In the genomic region with DNA sequence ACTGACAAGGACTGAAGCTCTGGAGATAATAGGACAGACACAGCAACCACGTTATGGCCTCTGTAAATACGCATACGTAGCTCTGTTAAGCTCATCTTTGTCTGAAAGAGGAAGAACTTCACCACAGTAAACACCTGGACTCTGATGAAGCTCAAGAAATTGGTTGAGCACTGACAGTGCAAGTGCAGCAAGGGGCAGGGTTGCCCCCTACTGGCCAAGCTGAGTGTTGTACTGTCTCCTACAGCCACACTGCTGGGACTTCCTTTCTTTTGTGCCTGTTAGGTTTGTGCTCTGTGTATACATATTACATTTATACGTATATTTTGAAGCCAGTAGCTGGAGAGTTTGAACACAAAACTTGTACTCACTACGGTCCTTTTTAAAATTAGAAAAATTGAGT, we compare ENCODE assay signal across 9 mouse cellular contexts. TPM values are rescaled to one million over a fixed set of nuclear protein-coding genes. Genes with fewer than 3 reads are reported as not detected.
DNase-seq lines count a peak whose midpoint lies in the region; ATAC-seq and TF ChIP-seq lines count a peak whose summit lies in the region.
"Had no signal": no experiment of that assay in that cellular context is flagged by ENCODE, and none has a peak within 500 bp of the region (broad histone marks: within the 10 kb centered on the region; RNA-seq: fewer than 3 reads in every experiment).

No protein-coding gene starts in this region.

- ATAC-seq in liver, embryonic 12.5 days, result no peak

- peak; percentile 92 for TF ChIP-seq CTCF in liver, adult 2 months (IDR thresholded peaks at IDR 0.05; ENCODE audit: low read depth, low read length)

- no peak for TF ChIP-seq POLR2A in liver, adult 2 months (IDR thresholded peaks at IDR 0.05; ENCODE audit: extremely low read depth, insufficient read depth, low read length)

- no peaks in the 10 kb centered on the region for H3K79me2 ChIP-seq in liver, adult 2 months (ENCODE audit: control insufficient read depth, insufficient read depth, low read length)

- H3K4me2 ChIP-seq in liver, embryonic 12.5 days, result no peak overlapping the region

- H3K9ac ChIP-seq in liver, adult 2 months (ENCODE audit: low read depth, low read length), result no peak overlapping the region
- no peak overlapping the region for H3K9ac ChIP-seq in liver, embryonic 12.5 days

- no peaks in the 10 kb centered on the region for H3K36me3 ChIP-seq in liver, adult 2 months (ENCODE audit: control insufficient read depth, insufficient read depth, low read length)
- H3K36me3 ChIP-seq in liver, embryonic 12.5 days, result no peaks in the 10 kb centered on the region

- peak; percentile 14 to 36 for DNase-seq in cerebellum, postnatal 4 days (ENCODE audit: low spot score in 2 of 2)
- no peak for DNase-seq in cerebellum, adult 8-10 months
- DNase-seq in liver, adult 2 months (ENCODE audit: extremely low read depth, low read depth, low spot score), result peak; percentile 67
- DNase-seq in Muller cell, postnatal 12 days (ENCODE audit: inconsistent ontology term), result peak; percentile 5
- peak; percentile 14 for DNase-seq in forelimb bud, embryonic 11.5 days (ENCODE audit: low read depth, low spot score)
- DNase-seq in right cerebral cortex, postnatal 4 days, result peak; percentile 16
- no peak for DNase-seq in frontal cortex, postnatal 14 days (ENCODE audit: low spot score in 2 of 2)

- no peak overlapping the region for H3K27ac ChIP-seq in liver, adult 2 months (replicated peaks; ENCODE audit: insufficient read depth, low read depth, low read length)
- no peak overlapping the region for H3K27ac ChIP-seq in liver, embryonic 12.5 days

- H3K27me3 ChIP-seq in liver, adult 2 months (ENCODE audit: control insufficient read depth, insufficient read depth, low read length), result no peaks in the 10 kb centered on the region
- no peaks in the 10 kb centered on the region for H3K27me3 ChIP-seq in liver, embryonic 12.5 days (replicated peaks)

- H3K4me3 ChIP-seq in liver, adult 2 months (ENCODE audit: insufficient read depth, low read depth, low read length), result no peak overlapping the region
- H3K4me3 ChIP-seq in liver, embryonic 12.5 days, result no peak overlapping the region

- 32% methylated on average over 5 of the region's 5 CpGs for WGBS in liver, adult 2 months
- WGBS in liver, embryonic 12.5 days (ENCODE audit: insufficient replicate concordance), result 31% methylated on average over 5 of the region's 5 CpGs

- H3K9me3 ChIP-seq in liver, embryonic 12.5 days (replicated peaks), result no peaks in the 10 kb centered on the region

- peaks cover 9% of the 10 kb centered on the region for H3K4me1 ChIP-seq in liver, adult 2 months (ENCODE audit: control insufficient read depth, insufficient read depth, low read length)
- no peaks in the 10 kb centered on the region for H3K4me1 ChIP-seq in liver, embryonic 12.5 days

RNA-seq across cellular contexts. Expression of a gene that starts 26.6 kb away (rescaled TPM):
- total RNA-seq in liver, adult 2 months (2014; rRNA removed), result 5.9 and 7.9 TPM in 2 replicates
- 0.20 and 0.40 TPM in 2 replicates for polyA plus RNA-seq in liver, adult 2 months (2012; rRNA removed)
- polyA plus RNA-seq in liver, embryonic 12.5 days (2016; fragmentation: Nextera tagmentation; extraction: Ambion mirVana), result not detected in 2 replicates
- total RNA-seq: hematopoietic stem cell, adult 5-6 weeks had no signal

RNA-seq across cellular contexts. Expression of a gene that starts 53.6 kb away (rescaled TPM):
- total RNA-seq in liver, adult 2 months (2014; rRNA removed), result 0.27 and 0.37 TPM in 2 replicates
- 0.05 and 0.06 TPM in 2 replicates for polyA plus RNA-seq in liver, adult 2 months (2012; rRNA removed)
- 0.82 and 1.2 TPM in 2 replicates for polyA plus RNA-seq in liver, embryonic 12.5 days (2016; fragmentation: Nextera tagmentation; extraction: Ambion mirVana)

Comparison
In these comparisons a context has a peak if more than half of its experiments do, and no peak if none do; other contexts are left out.
1. DNase-seq: peak in cerebellum, postnatal 4 days (2 of 2), liver, adult 2 months (single experiment), Muller cell, postnatal 12 days (single experiment), forelimb bud, embryonic 11.5 days (single experiment) and right cerebral cortex, postnatal 4 days (single experiment); none in cerebellum, adult 8-10 months (single experiment) and frontal cortex, postnatal 14 days (0 of 2).